Mouse (Mus musculus): ENCODE measurements around the gene Mylk4. TPM values are rescaled to one million over a fixed set of nuclear protein-coding genes. Genes with fewer than 3 reads are reported as not detected.

Mylk4 gene
- polyA plus RNA-seq, 1 experiment from 2014 or later: 0.44 TPM

DNA sequence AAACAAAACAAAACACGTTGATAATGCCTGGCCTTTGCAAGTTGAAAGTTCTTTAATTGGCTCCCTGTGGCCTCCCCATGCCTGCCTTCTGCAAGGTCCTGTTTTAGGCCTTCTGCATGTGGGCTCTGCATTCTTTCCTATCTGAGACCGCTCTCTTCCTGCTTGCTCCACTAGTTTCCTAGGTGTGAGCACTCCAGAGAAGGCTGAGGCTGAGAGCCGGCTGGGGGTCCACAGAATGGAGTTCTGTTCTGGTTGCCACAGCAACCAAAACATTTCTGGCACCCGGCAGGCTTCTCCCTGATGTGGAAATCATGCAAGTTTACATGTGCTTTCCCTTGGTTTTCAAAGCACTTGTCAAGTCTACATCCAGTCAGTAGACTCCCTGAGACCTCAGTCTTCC lies 24.7 kb downstream of the Mylk4 start:
- H3K36me3 ChIP-seq (replicated peaks): no peaks in the 10 kb centered on the region
- H3K9ac ChIP-seq: no peak overlapping the region
- 27% methylated on average over 4 of the region's 4 CpGs for WGBS (ENCODE audit: insufficient replicate concordance)
- no peaks in the 10 kb centered on the region for H3K9me3 ChIP-seq (replicated peaks)
- no peak overlapping the region for H3K4me3 ChIP-seq (replicated peaks)
- no peaks in the 10 kb centered on the region for H3K4me1 ChIP-seq (replicated peaks)
- H3K27me3 ChIP-seq: no peaks in the 10 kb centered on the region
- H3K4me2 ChIP-seq: no peak overlapping the region
- no peak for ATAC-seq (ENCODE audit: insufficient read depth)
- no peak overlapping the region for H3K27ac ChIP-seq (replicated peaks)

DNA sequence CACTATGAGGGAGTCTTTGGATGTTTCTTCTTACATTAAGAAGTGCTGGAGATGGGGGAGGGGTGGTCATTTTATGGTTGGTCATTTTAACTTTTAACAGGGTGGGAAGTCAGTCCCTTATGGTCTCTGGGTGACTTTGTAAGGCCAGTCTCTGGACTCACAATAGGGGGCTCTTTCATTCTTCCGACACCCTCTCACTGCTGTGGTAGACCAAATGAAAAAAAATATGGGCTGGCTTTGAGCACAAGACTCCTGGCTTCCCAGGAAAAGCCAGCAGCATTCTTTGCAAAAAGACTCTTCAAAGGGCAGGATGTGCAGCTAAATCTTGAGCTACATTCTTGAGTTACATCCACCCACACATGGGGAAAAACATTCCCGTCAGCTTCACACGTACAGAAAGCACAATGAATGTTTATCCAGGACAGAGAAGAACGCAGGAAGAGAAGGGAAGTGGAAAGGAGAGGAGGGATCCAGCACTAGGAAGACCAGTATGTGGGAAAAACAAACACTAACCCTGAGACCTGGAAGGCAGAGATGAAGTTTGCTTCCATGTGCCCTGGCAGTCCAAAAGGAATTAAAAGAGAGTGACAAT lies 31.6 kb downstream of the Mylk4 start:
- H3K9ac ChIP-seq: no peak overlapping the region
- 28% methylated on average over 4 of the region's 4 CpGs for WGBS (ENCODE audit: insufficient replicate concordance)
- H3K4me3 ChIP-seq (replicated peaks): no peak overlapping the region
- no peak for ATAC-seq (ENCODE audit: insufficient read depth)
- H3K4me2 ChIP-seq: no peak overlapping the region
- H3K36me3 ChIP-seq (replicated peaks): no peaks in the 10 kb centered on the region
- H3K9me3 ChIP-seq (replicated peaks): no peaks in the 10 kb centered on the region
- H3K27me3 ChIP-seq: no peaks in the 10 kb centered on the region
- no peaks in the 10 kb centered on the region for H3K4me1 ChIP-seq (replicated peaks)
- no peak overlapping the region for H3K27ac ChIP-seq (replicated peaks)

DNA sequence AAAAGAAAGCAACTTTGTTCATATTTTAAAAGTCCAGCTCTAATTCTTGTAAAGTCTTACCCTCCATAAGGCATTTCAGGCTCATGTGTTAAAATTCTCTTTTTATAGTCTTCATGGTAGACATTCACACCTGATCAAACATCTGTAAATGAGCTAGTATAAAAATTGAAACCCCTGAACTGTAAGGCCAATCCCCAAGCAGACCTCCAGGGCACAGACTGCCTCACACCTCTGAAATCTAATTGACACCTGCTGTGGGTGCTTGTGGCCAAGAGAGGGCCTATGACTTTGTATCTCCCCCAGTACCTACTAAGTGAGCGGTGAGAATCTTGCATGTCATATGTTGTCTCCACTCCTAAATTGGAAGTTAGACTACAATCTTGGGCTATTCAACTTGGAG lies 33.2 kb downstream of the Mylk4 start:
- ATAC-seq (ENCODE audit: insufficient read depth): no peak
- Histone ChIP-seq H3K27ac (replicated peaks) (no peak overlapping the region), H3K9me3 (replicated peaks) (no peaks in the 10 kb centered on the region), H3K4me1 (replicated peaks) (no peaks in the 10 kb centered on the region), H3K27me3 (no peaks in the 10 kb centered on the region), H3K4me3 (replicated peaks) (no peak overlapping the region), H3K9ac (no peak overlapping the region), H3K36me3 (replicated peaks) (no peaks in the 10 kb centered on the region), H3K4me2 (no peak overlapping the region)
- WGBS (ENCODE audit: insufficient replicate concordance): 62% methylated on average over 1 of the region's 1 CpGs

DNA sequence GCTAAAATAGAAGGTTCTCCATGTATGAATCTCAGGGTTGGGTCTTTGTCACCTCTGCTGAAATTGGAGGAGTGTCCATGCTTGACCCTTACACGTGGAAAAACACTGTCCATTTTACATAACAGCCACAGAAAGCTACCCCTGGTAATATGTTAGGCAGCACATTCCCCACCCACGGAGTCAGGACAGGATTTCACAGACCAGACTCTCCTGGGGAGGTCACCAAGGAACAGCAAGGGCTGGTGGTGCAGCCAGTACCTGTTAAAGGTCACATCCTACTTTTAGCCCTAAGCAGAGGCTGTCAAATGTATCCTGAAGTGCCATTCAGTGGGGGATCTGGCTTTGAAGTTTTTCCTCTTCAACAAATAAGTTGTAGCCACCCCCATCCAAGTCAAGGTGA lies 35.3 kb downstream of the Mylk4 start:
- Histone ChIP-seq H3K36me3 (replicated peaks) (no peaks in the 10 kb centered on the region), H3K27ac (replicated peaks) (no peak overlapping the region), H3K27me3 (no peaks in the 10 kb centered on the region), H3K4me1 (replicated peaks) (no peaks in the 10 kb centered on the region), H3K4me2 (no peak overlapping the region), H3K9me3 (replicated peaks) (no peaks in the 10 kb centered on the region), H3K9ac (no peak overlapping the region), H3K4me3 (replicated peaks) (no peak overlapping the region)
- WGBS (ENCODE audit: insufficient replicate concordance): 18% methylated on average over 2 of the region's 2 CpGs
- no peak for ATAC-seq (ENCODE audit: insufficient read depth)

DNA sequence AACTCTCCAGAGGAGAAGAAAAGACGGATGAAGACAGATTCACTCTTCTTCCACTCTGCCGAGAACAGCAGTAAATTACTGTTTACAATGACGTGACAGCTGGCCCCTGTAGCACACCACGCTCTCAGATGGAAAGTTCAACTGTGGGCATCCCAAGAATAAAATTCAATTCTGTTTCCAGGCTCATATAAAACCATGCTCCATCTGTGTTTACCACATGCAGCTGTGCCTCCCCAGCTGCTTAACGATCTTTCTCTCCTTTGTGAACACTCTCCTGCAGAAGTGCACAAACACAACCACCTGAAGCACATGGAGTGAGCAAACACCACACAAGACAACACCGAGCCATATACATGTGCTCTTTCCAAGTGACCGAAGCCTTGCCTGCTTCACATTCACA lies 42.6 kb downstream of the Mylk4 start:
- ATAC-seq (ENCODE audit: insufficient read depth): no peak
- Histone ChIP-seq H3K36me3 (replicated peaks) (no peaks in the 10 kb centered on the region), H3K27ac (replicated peaks) (no peak overlapping the region), H3K27me3 (no peaks in the 10 kb centered on the region), H3K4me2 (no peak overlapping the region), H3K9me3 (replicated peaks) (no peaks in the 10 kb centered on the region), H3K4me3 (replicated peaks) (no peak overlapping the region), H3K4me1 (replicated peaks) (no peaks in the 10 kb centered on the region), H3K9ac (no peak overlapping the region)
- WGBS (ENCODE audit: insufficient replicate concordance): 54% methylated on average over 7 of the region's 7 CpGs

DNA sequence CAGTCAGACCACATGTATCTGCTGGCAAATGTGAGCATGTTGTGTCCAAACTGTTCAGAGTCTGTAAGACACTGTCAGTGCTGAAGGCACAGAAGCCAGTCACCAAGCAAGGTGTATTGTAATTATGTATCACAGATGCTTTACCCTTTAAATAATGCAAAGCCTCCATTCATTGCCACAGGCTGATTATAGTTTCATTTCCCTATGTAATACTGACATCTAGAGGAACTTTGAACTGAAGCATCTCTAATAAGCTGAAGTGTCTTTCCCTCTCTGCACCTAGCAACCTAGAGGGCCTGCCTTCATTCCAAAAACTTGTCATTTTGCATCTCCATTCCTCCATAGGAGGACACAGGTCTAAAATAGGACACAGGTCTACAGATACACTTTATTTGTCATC lies 52.5 kb downstream of the Mylk4 start:
- Histone ChIP-seq H3K36me3 (replicated peaks) (no peaks in the 10 kb centered on the region), H3K4me1 (replicated peaks) (no peaks in the 10 kb centered on the region), H3K9ac (no peak overlapping the region), H3K27ac (replicated peaks) (no peak overlapping the region), H3K27me3 (no peaks in the 10 kb centered on the region), H3K4me3 (replicated peaks) (no peak overlapping the region), H3K9me3 (replicated peaks) (no peaks in the 10 kb centered on the region), H3K4me2 (no peak overlapping the region)
- no peak for ATAC-seq (ENCODE audit: insufficient read depth)

DNA sequence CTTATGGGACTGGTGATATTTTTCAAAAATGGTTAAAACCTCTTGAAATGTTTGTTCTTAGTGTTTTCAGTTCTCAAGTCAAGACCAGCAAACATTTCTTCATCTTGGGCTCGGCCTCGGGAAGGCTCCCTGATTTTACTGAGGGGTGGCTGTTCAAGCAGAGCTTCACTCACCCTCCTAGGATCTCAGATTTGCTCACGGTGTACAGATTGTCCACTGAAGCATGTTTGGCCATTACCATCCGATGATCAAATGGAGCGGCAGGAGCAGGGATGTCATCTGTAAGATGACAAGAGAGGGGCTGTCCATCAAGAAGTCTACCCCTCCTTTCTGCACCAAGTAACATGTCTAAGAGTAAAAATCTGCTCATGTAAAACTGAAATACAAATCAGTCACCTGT lies 59.1 kb downstream of the Mylk4 start:
- 69% methylated on average over 5 of the region's 5 CpGs for WGBS (ENCODE audit: insufficient replicate concordance)
- no peak overlapping the region for H3K9ac ChIP-seq
- H3K36me3 ChIP-seq (replicated peaks): no peaks in the 10 kb centered on the region
- no peak overlapping the region for H3K4me2 ChIP-seq
- no peak for ATAC-seq (ENCODE audit: insufficient read depth)
- H3K27ac ChIP-seq (replicated peaks): no peak overlapping the region
- H3K4me3 ChIP-seq (replicated peaks): no peak overlapping the region
- H3K4me1 ChIP-seq (replicated peaks): no peaks in the 10 kb centered on the region
- H3K27me3 ChIP-seq: no peaks in the 10 kb centered on the region
- H3K9me3 ChIP-seq (replicated peaks): no peaks in the 10 kb centered on the region

DNA sequence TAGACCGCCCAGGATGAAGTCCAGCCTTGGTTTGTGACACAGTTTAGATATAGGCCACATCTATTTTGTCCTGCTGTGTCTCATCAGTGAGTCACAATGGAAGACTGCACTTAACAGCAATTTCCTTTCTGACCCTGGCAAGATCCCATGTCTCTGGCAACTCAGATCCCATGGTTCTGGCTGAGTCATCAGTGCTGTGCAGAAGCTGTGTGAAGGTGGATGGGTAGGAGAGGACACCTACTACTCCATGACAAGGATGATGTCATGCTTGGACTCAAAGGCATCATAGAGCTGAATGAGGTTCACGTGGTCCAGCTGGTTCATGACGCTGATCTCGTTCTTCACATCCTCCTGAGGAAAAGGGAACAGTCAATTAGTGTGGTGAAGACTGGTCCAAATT lies 62.0 kb downstream of the Mylk4 start:
- Histone ChIP-seq H3K27me3 (no peaks in the 10 kb centered on the region), H3K4me3 (replicated peaks) (no peak overlapping the region), H3K9ac (no peak overlapping the region), H3K36me3 (replicated peaks) (no peaks in the 10 kb centered on the region), H3K4me1 (replicated peaks) (no peaks in the 10 kb centered on the region), H3K4me2 (no peak overlapping the region), H3K9me3 (replicated peaks) (no peaks in the 10 kb centered on the region), H3K27ac (replicated peaks) (no peak overlapping the region)
- 66% methylated on average over 4 of the region's 4 CpGs for WGBS (ENCODE audit: insufficient replicate concordance)
- no peak for ATAC-seq (ENCODE audit: insufficient read depth)

DNA sequence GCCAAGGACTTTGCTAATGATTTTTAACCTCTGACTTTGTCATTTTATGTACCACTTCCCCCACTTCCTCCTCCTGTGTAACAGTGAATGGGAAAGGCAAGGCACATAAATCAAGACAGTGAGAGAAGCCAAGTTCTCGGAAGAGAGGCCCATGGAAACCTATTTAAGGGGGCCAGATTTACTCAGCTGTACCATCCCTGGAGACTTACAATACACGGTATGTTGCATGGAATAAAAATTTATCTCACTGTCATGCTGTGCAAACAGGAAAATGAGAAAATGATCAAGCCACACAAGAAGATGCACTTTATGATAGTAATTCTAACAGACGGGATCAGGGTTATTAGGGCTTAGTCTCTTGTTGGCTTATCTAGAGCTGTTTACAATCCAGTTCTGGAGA lies 64.5 kb downstream of the Mylk4 start:
- 23% methylated on average over 3 of the region's 3 CpGs for WGBS (ENCODE audit: insufficient replicate concordance)
- H3K27me3 ChIP-seq: no peaks in the 10 kb centered on the region

DNA sequence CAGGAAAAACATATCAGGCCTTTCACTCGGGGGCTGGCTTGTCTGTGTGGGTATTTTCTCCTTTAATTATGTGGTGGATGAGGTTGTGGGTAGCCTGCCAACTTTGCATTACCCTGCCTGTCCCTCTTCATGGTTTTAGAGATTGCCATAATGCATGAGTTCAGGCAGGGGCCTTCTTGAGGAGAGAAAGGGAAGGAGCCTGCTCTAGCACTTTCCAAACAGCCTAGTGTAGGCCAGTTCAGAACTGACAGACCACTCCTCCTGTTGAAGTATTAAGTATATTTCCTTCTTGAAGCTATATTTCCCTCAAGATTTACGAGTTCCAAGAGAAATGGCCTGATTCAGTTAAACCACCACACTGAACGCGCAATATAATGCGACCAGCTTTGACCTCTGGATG lies 66.0 kb downstream of the Mylk4 start:
- WGBS (ENCODE audit: insufficient replicate concordance): 69% methylated on average over 5 of the region's 5 CpGs
- Histone ChIP-seq H3K27me3 (no peaks in the 10 kb centered on the region), H3K9ac (no peak overlapping the region), H3K4me1 (replicated peaks) (no peaks in the 10 kb centered on the region), H3K4me3 (replicated peaks) (no peak overlapping the region), H3K36me3 (replicated peaks) (no peaks in the 10 kb centered on the region), H3K4me2 (no peak overlapping the region), H3K9me3 (replicated peaks) (no peaks in the 10 kb centered on the region), H3K27ac (replicated peaks) (no peak overlapping the region)
- no peak for ATAC-seq (ENCODE audit: insufficient read depth)

More for the DNA sequence above, 64.5 kb downstream of the Mylk4 start:
- H3K9me3 ChIP-seq (replicated peaks): no peaks in the 10 kb centered on the region
- no peak overlapping the region for H3K27ac ChIP-seq (replicated peaks)
- no peaks in the 10 kb centered on the region for H3K4me1 ChIP-seq (replicated peaks)
- H3K4me2 ChIP-seq: no peak overlapping the region
- no peak overlapping the region for H3K9ac ChIP-seq
- H3K4me3 ChIP-seq (replicated peaks): no peak overlapping the region
- ATAC-seq (ENCODE audit: insufficient read depth): no peak
- no peaks in the 10 kb centered on the region for H3K36me3 ChIP-seq (replicated peaks)

DNA sequence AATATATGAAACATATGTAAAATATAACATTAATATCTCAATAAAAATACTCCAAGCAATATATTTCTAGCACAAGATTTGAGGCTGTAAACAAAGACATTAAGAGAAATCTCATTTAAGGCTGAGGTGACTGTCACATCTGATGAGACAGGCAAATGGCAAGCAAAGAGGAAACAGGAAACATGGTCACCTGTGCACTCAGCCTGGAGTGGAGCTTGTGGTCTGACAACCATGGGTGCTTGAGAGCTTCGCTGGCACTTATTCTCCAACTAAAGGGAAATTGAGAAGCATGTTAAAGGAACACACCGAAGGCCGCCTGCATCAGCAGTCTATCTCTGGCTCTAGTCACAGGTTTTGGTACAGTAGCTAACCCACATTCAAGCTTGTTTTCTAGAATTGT lies 71.2 kb downstream of the Mylk4 start:
- Histone ChIP-seq H3K9ac (no peak overlapping the region), H3K9me3 (replicated peaks) (no peaks in the 10 kb centered on the region), H3K4me1 (replicated peaks) (no peaks in the 10 kb centered on the region), H3K4me2 (no peak overlapping the region), H3K27me3 (no peaks in the 10 kb centered on the region), H3K36me3 (replicated peaks) (no peaks in the 10 kb centered on the region), H3K27ac (replicated peaks) (no peak overlapping the region), H3K4me3 (replicated peaks) (no peak overlapping the region)
- 53% methylated on average over 3 of the region's 3 CpGs for WGBS (ENCODE audit: insufficient replicate concordance)
- no peak for ATAC-seq (ENCODE audit: insufficient read depth)

DNA sequence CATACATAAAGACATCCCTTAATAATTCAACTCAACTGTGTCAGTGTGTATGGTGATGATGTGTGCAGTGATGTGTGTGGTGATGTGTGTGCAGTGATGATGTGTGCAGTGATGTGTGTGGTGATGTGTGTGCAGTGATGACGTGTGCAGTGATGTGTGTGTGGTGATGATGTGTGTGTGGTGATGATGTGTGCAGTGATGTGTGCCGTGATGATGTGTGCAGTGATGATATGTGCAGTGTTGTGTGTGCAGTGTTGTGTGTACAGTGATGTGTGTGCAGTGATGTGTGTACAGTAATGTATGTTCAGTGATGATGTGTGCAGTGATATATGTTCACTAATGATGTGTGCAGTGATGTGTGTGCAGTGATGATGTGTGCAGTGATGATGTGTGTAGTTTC lies 75.9 kb downstream of the Mylk4 start:
- no peak overlapping the region for H3K4me3 ChIP-seq (replicated peaks)
- ATAC-seq (ENCODE audit: insufficient read depth): no peak
- H3K27ac ChIP-seq (replicated peaks): no peak overlapping the region
- no peak overlapping the region for H3K4me2 ChIP-seq
- no peaks in the 10 kb centered on the region for H3K9me3 ChIP-seq (replicated peaks)
- no peak overlapping the region for H3K9ac ChIP-seq
- no peaks in the 10 kb centered on the region for H3K36me3 ChIP-seq (replicated peaks)
- WGBS (ENCODE audit: insufficient replicate concordance): 61% methylated on average over 2 of the region's 2 CpGs
- no peaks in the 10 kb centered on the region for H3K4me1 ChIP-seq (replicated peaks)
- H3K27me3 ChIP-seq: no peaks in the 10 kb centered on the region

Data from liver, embryonic 15.5 days (tissue).